ENCODE assay signal across 12 mouse cellular contexts in the genomic region with DNA sequence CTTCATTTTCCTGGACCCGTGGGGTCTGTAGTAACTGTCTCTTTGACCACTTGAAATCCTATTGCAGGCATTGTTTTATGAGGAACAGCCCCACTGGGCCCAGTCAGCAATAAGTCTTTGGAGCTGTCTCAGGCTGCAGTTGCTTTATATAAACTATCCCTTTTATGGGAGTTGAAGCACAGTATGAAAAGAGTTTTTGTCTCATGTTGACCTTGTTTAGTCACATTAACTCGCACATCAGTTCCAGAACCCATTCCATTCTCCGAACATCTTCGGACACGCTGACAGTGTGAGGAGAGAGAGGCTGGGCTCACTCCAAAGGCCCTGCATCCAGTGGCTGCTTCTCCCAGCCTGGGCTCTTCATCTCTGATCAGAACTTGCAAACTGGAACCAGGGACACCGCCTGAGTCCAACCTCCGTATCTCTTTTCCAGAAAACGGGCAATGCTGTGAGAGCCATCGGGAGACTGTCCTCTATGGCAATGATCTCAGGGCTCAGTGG. TPM values are rescaled to one million over a fixed set of nuclear protein-coding genes. Genes with fewer than 3 reads are reported as not detected.
DNase-seq lines count a peak whose midpoint lies in the region; ATAC-seq and TF ChIP-seq lines count a peak whose summit lies in the region.
"Had no signal": no experiment of that assay in that cellular context is flagged by ENCODE, and none has a peak within 500 bp of the region (broad histone marks: within the 10 kb centered on the region; RNA-seq: fewer than 3 reads in every experiment).

No protein-coding gene starts in this region.

- ATAC-seq in kidney, postnatal 0 days (replicated peaks; ENCODE audit: low FRiP score, low read depth): no peak; the same call in 1 of the 2 replicates
- no peak for ATAC-seq in hindbrain, embryonic 14.5 days (ENCODE audit: low FRiP score)

- no peak for TF ChIP-seq CTCF in kidney, postnatal 0 days (IDR thresholded peaks at IDR 0.05; ENCODE audit: low read depth)

- H3K9me3 ChIP-seq in kidney, postnatal 0 days (replicated peaks; ENCODE audit: low read length): no peaks in the 10 kb centered on the region
- H3K9me3 ChIP-seq in hindbrain, embryonic 14.5 days (ENCODE audit: control insufficient read depth, low read length): no peaks in the 10 kb centered on the region
- H3K9me3 ChIP-seq: forebrain, embryonic 10.5 days; liver, embryonic 13.5 days; midbrain, embryonic 10.5 days had no signal

- peaks cover 11% of the 10 kb centered on the region; the same call in 1 of the 2 replicates for H3K36me3 ChIP-seq in kidney, postnatal 0 days (ENCODE audit: insufficient read depth, low read length)
- H3K36me3 ChIP-seq in hindbrain, embryonic 14.5 days (replicated peaks; ENCODE audit: control insufficient read depth, insufficient read depth): no peaks in the 10 kb centered on the region
- H3K36me3 ChIP-seq: forebrain, embryonic 10.5 days; liver, embryonic 13.5 days; midbrain, embryonic 10.5 days had no signal

- no peaks in the 10 kb centered on the region for H3K4me1 ChIP-seq in kidney, postnatal 0 days (replicated peaks; ENCODE audit: insufficient read depth, low read length)
- no peaks in the 10 kb centered on the region for H3K4me1 ChIP-seq in hindbrain, embryonic 14.5 days (replicated peaks; ENCODE audit: control insufficient read depth, insufficient read depth, low read length)
- H3K4me1 ChIP-seq: liver, embryonic 13.5 days had no signal

- DNase-seq in kidney, postnatal 0 days (ENCODE audit: low spot score): peak; percentile 68
- DNase-seq in kidney, postnatal 25 days: no peak
- peak; percentile 44 for DNase-seq in urinary bladder, postnatal 14 days (ENCODE audit: low spot score)
- DNase-seq in urinary bladder, adult 2 months (ENCODE audit: low spot score): no peak
- DNase-seq in kidney, postnatal 14 days: peak; percentile 32
- no peak for DNase-seq in spleen, postnatal 14 days (ENCODE audit: low spot score in 2 of 2)
- no peak for DNase-seq in hindbrain, embryonic 14.5 days (ENCODE audit: low spot score)
- DNase-seq: cerebellum, adult 2 months; heart, postnatal 36 days; liver, embryonic 13.5 days had no signal

- no peak overlapping the region for H3K27ac ChIP-seq in kidney, postnatal 0 days
- no peak overlapping the region for H3K27ac ChIP-seq in hindbrain, embryonic 14.5 days
- H3K27ac ChIP-seq: forebrain, embryonic 10.5 days; liver, embryonic 13.5 days; midbrain, embryonic 10.5 days had no signal

- WGBS in kidney, postnatal 0 days: 51% methylated on average over 9 of the region's 9 CpGs
- WGBS in hindbrain, embryonic 14.5 days: 65% methylated on average over 9 of the region's 9 CpGs

- H3K4me3 ChIP-seq in kidney, postnatal 0 days (replicated peaks; ENCODE audit: low read depth, low read length): no peak overlapping the region
- no peak overlapping the region for H3K4me3 ChIP-seq in hindbrain, embryonic 14.5 days (replicated peaks; ENCODE audit: low read length)
- H3K4me3 ChIP-seq: forebrain, embryonic 10.5 days; liver, embryonic 13.5 days; midbrain, embryonic 10.5 days had no signal

- H3K9ac ChIP-seq in kidney, postnatal 0 days (ENCODE audit: low read depth, low read length): no peak overlapping the region
- no peak overlapping the region for H3K9ac ChIP-seq in hindbrain, embryonic 14.5 days
- H3K9ac ChIP-seq: liver, embryonic 13.5 days had no signal

- H3K27me3 ChIP-seq in kidney, postnatal 0 days (ENCODE audit: insufficient read depth, low read length): no peaks in the 10 kb centered on the region
- no peaks in the 10 kb centered on the region for H3K27me3 ChIP-seq in hindbrain, embryonic 14.5 days (ENCODE audit: control insufficient read depth, insufficient read depth, low read length)
- H3K27me3 ChIP-seq: liver, embryonic 13.5 days had no signal

- no peak overlapping the region for H3K4me2 ChIP-seq in kidney, postnatal 0 days (ENCODE audit: low read length)
- H3K4me2 ChIP-seq in hindbrain, embryonic 14.5 days (replicated peaks): no peak overlapping the region
- H3K4me2 ChIP-seq: liver, embryonic 13.5 days had no signal

RNA-seq across cellular contexts. Expression of gene Hacd2, which starts 27.5 kb away (rescaled TPM):
- polyA plus RNA-seq in kidney, postnatal 0 days (2015; fragmentation: Nextera tagmentation; extraction: Ambion mirVana): 91.4 and 92.6 TPM in 2 replicates
- 143 and 190 TPM in 2 replicates for polyA plus RNA-seq in urinary bladder, adult 2 months (2012; rRNA removed)
- 29.3 and 29.9 TPM in 2 replicates for polyA plus RNA-seq in hindbrain, embryonic 14.5 days (2014; fragmentation: Nextera tagmentation; extraction: Ambion mirVana)

Comparison
In these comparisons a context has a peak if more than half of its experiments do, and no peak if none do; other contexts are left out.
1. DNase-seq: peak in kidney, postnatal 0 days (single experiment), urinary bladder, postnatal 14 days (single experiment) and kidney, postnatal 14 days (single experiment); none in kidney, postnatal 25 days (0 of 2), urinary bladder, adult 2 months (single experiment), spleen, postnatal 14 days (0 of 2) and hindbrain, embryonic 14.5 days (single experiment).